Mouse (Mus musculus) retina, adult 2 months (tissue): ENCODE measurements around the gene Kdm6b.

Experiments used
- DNase-seq: peaks from one replicate; pipeline ENCODE4 v3.0.0-alpha.2; 2012; ENCODE audit warnings: low read depth, low spot score

The Kdm6b gene

DNA sequence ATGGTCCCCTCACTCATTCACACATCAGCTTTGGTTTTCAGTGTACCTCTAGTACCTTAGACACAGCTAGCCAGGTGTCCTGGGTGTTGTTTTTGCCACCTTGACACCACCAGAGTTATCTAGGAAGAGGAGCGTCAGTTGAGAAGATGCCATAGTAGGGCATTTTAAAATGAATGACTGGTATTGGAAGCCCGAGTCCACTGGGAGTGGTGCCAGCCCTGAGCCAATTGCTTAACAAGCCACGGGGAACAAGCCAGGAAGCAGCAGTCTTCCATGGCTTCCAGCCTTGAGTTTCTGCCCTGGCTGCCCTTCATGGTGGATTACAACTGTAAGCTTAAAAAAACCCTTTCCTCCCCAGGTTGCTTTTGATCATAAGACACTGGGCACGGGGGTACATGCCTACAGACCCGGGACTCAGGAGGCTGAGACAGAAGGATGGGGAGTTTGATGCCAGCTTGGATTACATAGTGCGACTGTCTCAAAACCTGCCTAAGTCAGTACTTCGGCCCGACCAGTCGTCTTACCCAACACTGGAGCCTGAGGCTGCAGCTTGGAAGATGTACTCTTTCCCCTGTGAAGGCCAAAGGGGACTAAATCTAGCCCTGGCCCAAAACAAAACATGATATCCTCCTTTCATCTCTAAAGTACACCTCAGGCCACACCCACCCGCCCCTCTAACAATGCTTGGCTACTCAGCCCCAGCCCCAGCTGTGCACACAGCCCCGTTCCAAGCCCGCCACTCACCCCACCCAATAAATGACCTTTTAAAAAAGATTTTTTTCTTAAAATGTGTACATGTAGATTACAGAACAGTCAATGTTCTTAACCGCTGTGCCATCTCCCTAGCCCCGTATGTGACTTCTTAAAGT, 23.7 kb downstream of the Kdm6b start:
- DNase-seq = no peak

DNA sequence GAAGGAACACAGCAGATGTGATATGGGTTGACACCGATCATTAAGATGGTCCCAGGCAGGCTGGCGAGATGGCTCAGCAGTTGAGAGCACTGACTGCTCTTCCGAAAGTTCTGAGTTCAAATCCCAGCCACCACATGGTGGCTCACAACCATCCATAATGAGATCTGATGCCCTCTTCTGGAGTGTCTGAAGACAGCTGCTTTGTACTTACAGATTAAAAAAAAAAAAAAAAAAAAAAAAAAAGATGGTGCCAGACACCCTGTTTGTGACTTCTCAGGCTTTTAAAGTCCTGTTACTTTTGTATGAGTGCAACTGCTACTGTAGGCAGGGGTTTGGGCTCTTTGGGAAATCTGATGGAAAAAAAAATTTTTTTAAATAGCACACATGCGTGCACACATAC, 24.8 kb downstream of the Kdm6b start:
- no peak for DNase-seq

DNA sequence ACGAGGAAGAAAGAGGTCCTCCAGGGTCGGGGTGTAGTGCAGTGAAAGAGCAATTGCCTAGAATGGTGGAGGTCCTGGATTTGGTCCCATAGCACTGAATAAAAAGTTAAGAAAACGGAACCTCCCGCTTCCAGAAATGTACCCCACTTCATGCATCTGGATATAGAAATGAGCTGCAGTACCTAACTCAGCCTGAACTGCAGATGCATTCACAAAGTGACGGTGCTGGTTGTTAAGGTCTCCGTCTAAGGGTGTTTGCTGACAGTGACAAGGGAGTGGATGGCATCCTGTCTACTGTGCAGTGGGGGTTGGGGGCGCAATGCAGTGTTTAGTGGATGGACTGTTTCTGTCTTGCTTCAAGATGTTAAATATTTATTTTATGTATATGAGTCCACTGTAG, 26.7 kb downstream of the Kdm6b start:
- DNase-seq = no peak

DNA sequence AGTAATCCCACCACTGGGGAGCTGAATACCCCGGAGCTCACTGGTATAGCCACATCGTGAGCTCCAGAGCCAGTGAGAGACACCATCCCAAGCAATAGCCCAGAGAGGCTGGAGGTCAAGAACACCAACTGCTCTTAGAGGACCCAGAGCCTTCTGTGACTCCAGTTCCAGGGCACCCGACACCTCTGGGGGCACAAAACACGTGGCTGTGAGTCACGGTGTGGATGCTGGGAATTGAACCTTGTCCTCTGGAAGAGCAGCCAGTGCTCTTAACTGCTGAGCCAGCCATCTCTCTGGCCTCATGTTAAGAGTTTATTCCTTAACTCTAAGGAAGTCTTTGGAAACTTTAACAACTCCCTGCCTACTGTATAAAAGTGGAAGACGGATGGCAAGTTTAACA, 28.5 kb downstream of the Kdm6b start:
- DNase-seq = no peak

DNA sequence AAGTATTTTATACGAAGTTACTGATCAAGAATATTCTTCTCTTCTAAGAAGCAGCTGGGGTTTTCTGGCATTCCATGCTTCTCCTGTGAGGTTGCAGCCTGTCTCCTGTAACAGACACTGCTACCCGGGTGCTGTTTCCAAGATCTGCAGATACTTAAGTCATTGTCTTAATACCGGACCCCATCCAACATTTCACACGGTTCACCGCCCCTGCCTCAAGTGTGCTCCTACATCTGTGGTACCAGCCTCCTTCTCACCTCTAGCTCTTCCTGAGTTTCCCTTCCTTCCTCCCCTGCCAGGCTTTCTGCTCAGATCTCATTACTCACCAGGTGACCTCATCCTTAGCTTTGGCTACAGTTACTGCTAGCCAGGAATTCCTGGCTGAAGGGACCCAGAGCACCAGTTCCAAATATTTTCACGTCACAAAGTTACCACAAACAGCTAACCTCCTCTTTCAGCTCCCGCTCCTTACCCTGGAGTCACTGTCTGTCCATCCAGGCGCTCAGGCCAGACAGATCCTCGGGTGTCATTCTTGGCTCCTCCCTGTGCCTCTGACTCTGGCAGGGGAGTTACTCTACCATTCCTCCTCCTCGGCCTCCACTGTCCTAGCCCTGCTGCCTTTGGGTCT, 30.9 kb downstream of the Kdm6b start:
- no peak for DNase-seq

DNA sequence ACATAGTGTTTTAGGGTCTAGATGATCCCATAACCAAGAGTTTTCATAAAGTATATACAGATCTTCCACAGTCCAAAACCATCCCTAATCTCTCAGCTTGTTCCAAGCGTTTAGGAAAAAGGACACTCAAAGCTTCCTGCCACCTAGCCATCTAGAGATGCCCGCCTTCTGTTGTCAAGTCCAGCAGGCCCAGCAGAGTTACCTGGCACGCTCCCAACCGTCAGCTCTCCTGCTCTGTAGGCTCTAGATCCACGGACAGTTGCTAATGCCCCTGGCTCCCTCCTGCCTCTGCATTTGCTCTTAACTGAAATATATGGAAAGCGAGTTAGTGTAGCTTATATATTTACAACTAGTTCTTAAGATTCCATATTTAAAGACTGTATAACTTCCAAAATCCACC, 32.1 kb downstream of the Kdm6b start:
- no peak for DNase-seq

DNA sequence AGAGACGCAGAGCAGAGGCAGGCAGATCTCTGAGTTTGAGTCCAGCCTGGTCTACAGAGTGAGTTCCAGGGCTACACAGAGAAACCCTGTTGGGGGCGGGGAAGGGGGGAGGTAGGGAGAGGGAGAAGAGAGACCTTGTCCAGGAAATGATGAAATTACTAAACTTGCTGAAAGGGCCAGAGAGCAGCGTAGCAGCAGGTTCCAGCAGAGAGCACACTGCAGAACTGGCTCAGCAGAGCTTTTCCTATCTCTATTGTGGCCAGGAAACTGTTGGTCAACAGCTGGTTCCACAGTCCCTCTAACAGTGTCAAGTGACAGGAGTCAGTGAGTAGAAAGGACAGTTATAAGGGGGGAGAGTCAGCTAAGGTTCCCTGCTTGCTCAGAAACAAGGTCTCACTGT, 33.9 kb downstream of the Kdm6b start:
- no peak for DNase-seq

DNA sequence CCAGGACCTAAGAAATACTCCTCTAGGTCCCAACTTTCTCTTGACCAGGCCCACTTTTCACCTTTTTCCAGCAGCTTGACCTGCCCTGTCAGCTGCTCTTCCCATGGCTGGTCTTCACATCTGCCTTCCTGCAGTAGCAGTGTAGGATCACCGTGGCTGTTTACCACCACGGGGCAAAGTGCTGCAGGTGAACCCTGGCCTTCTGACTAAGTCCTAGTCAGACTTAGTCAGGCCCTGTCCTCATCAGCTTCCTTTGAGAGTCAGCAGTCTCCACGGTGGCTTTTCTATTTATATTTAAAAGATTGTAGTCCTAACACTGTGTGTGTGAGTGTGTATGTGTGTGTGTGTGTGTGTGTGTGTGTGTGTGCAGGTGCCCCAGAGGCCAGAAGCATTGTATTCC, 35.7 kb downstream of the Kdm6b start:
- no peak for DNase-seq

DNA sequence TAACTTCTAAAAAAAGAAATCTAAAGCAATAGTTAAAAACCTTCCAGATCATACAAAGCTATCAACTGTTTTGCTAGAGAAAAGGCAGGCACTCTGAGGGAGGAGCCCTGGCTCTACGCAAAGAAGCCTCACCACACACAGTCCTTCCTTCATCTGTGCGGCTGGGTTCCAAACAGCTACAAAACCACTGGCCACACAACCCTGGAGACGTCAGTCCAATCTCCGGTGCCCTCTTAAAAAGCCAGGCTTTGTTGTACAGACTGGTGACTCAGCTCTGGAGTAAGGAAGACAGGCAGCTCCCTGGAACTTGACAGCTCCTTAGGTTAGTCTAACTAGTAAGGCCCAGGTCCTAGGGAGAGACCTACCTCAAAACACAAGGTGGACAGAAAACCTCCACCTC, 37.8 kb downstream of the Kdm6b start:
- DNase-seq = no peak

DNA sequence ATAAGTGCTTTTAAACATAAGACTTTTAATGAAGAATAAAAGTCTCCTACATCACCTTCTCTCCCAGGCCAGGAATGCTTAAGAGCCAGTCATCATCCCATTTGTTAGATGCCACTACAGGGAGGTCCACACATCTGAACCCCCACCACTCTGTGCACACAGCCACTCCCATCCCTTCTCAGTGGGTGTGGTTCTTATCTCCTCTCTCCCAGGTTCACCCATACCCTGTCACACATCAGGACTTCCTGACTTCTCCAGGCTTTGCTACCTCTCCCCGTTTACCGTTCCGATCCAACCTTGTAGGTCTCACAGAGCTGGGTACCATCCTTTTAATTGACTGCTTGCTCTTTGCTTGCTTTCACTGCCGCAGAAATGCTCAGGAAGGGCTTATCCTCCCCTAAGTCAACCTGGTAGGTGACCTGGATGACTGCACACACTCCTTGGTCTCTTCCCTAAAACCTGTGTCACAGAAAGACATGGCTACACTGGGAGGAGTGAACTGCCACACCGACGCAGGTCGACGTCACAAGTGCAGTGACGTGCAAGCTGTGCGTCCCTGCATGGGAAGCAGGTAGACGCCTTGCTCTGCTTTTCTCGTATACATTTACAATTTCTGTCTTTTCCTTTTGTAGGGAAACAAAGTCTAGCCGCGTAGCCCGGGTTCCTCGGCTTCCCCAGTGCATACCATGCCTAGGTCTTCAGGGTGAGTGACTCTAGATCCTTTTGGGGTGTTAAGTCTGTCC, 40.1 kb downstream of the Kdm6b start:
- DNase-seq = no peak

DNA sequence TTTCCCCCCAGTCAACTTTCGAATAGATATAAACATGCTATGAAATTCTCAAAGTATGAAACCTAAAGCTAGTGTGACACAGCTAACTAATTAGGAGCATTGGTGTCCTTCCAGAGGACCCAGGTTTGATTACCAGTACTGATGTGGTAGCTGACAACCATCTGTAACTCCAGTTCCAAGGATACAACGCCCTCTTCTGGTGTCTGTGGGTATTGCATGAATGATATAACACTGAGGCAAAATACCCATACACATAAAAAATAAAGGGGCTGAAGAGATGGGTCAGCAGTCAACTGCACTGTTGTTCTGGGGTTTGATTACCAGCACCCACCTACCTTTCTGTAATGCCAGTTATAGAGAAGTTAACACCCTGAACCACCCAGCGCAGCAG, 40.7 kb downstream of the Kdm6b start:
- no peak for DNase-seq

DNA sequence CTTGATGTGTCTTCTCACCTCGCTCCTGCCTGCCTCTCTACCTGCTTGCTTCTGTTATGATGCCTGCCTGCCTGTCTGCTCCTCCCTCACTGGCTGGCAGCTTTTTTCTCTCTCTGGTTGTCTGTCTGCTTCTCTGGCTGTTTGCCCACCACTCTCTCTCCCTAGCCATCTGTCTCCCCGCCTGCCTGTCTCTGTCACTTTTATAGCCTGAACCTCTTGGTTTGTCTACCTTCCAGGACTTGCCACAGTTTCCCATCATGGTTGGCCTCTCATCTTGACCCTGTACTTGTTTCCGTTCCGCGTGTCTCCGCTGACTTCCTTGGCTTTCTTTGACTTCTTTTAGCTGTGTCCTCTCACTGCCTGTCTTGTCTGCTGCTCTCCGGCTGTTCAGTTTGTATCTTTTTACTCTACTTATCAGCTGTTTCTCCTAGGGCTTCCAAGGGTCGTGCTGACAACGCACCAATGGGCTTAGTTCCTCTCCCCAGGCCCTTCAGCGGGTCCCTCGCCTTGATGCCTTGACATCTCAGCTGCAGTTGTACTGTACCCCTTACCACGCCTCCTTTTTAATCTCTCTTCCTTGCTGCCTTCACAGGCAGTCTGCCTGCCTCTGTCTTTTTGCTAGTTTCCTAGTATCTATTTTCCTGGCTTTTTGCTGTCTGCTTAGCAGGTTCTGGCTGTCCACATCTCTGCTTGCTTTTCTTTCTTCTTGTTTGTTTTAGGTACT, 41.3 kb downstream of the Kdm6b start:
- DNase-seq = no peak

DNA sequence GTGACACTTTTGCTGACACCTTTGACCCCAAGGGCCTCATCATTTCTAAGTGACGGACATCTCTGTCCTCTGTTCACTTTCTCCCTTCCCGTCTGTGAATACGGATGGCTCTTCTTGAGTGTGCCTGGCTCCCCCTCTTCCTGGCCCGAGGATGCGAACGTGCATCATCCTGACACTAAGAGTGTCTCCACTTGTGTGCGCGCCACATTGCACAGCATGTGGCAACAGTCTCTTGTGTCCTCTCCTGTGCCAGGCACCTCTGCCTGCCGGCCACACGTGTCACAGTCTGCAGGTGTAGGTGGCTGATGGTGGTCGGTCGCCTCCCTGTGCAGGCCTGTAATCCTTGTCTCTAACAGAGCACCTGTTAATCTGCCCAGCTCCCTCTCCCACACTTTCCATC, 41.9 kb downstream of the Kdm6b start:
- DNase-seq = no peak

DNA sequence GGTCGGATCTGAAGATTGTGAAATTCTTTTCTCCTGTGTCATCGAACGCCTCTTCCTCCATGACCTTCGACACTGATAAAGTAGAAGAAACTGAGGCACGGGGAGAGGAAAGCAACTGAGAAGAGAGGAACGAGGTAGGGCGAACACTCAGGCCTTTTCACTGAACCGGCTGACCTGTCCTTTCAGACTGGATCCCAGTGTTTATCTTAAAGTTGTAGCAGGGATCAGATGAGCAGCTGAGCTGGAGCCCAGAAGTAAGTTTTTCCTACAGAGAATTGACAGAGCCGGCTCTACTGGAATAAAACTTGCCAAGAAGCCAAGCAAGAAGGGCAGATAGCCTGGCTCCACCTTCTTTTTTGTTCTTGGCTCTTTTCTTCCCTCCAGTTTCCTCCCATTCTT, 42.7 kb downstream of the Kdm6b start:
- no peak for DNase-seq

DNA sequence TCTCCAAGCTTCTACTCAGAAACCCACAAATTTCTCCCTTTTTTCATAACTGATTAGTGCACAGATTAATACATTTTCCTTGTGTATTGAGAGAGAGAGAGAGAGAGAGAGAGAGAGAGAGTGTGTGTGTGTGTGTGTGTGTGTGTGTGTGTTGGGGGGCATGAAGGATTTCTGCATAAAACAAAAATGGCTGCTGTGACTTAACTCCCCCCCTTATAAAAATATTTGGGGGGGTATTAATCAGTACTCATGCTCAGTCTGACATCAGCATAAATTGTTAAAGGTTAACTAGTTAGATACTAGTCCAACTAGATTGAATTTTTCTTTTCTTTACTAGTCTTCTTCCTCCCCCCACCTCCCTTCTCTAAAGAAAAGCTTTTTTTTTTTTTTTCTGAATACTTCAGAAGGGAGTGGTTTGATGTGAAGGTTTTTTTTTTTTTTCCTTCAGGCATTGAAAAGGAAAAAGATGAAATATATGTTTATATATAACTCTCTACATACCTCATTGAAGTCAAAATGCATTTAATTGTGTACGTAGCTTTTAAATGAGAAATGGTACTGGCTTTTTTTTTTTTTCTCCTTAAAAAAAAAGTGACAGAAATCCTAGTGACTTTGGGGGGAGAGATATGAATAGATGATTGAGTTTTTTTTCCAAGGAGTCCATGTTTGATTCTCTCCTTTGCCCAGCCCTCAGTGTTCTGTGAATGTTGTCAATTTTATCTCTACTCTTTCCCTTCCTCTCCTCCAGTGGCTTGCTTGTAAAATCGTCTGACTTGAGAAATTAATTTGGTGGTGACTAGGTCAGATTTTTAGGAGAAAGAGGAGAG, 43.3 kb downstream of the Kdm6b start:
- DNase-seq = no peak

DNA sequence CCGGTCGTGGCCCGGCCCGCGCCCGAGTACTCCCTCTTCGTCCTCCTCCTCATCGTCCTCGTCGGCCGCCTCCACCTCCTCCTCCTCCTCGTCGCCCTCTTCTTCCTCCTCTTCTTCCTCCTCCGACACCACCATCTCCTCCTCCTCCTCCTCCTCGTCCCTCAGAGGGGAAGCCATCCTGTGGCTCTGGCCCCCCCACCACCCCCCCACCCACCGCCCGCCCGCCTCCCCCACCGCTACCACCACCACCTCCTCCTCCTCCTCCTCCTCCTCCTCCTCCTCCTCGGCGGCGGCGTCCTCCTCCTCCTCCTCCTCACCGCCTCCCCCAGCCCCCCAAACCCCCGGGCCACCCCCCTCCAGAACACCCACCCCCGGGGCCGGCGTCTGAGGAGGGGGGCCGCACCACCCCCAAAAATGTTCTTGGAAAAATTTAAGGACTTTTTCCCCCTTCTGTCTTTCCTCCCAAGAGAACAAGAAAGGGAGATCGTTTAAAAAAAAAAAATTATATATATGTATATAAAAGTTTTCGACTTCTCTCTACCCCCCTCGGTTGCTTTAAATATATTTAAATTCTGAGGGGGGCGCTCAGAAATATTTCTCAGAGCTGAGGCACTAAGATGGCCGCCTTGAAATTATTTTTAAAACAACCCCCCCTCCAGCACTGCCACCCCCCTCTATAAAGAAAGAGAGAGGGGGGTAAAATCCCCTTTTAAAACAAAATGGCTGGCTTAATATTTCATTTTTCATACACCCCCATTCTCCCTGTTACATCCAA, 44.1 kb downstream of the Kdm6b start, which contains the start of gene Chd3:
Gene Chd3 (minus strand): TSS at position 192 of the 775 bp plus-strand sequence.
- no peak for DNase-seq

DNA sequence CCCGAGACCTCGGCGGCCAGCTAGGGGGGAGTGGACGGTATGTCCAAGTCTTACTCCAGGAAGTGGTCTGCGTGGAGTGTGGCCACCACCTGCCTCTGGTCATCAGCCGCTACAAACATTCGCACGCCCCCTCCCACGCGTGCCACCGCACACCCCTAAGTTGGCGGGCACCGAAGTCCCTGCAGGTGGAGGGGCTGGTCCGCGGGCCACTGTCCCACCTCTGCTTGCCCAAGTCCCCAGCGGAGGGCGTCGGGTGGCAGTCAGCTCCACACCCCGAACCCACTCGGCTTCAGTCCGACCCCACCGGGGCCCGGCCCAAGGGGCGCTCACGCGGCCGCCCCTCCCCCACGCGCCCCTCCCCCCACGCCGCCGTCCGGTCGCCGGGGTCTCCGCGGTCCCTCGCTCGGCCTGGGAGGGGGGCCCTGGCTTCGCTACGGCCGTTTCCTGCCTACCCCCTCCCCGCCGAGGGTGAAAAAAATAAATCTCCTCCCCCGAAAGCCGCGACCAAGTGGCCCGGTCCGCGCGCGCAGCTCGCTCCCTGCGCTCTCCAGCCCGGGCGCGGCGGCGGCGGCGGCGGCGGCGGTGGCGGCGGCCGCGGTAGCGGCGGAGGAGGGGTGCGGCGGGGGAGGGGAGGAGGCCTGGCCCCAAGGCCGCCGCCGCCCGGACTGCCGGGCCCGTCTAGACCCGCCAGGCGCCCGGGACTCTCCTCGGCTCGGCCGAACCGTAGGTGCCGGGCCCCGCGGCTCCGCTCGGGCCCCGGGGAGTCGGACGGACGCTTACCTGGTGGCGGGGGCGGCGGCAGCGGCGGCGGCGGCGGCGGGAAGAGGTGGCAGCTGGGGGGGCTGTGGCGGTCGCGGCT, 44.9 kb downstream of the Kdm6b start:
- no peak for DNase-seq

DNA sequence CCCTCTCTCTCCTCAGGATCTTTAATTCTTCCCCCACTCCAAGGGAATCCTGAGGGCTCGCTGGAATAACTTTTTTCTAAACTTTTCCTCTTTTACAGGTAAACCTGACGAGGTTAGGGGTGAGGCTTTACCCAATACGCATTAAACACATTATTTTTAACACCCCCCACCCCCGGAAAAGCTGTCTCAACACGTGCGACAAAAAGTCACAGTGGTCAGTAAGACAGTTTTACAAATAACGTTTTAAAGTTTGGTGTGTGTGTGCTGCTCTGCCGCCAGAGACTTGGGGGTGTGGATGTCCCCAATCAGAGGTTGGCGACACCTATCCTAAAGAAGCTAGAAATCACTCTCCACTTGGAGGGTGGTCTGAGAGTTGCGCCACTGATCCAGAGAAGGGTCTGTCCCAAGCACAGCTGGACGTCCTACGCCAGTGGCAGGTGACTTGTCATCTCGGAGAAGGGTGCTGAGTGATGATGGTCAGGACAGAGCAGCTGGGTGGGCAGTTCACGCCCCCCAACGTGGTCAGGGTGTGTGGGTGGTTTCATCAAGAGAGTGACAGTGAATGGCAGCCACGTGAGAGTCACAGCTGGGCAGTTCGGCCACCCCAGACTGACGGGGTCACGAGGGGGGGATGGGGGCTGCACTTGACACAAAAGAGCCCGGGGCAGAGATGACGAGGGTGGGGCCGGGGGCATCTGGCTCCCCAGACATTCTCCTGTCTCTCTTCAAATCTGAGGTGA, 45.7 kb downstream of the Kdm6b start:
- DNase-seq = no peak
